Mouse (Mus musculus): Measurements from ENCODE around the gene Cdkal1.

GRCm38 (mm10) chr13:29580009-29580408 lies 275.5 kb downstream of the Cdkal1 start:
- TF ChIP-seq CTCF (IDR thresholded peaks at IDR 0.05; ENCODE audit: low read depth, low read length), result no peak
- no peak for TF ChIP-seq POLR2A (IDR thresholded peaks at IDR 0.05; ENCODE audit: borderline replicate concordance, low read depth, low read length)

All from bone marrow macrophage, adult 2 months (primary cell).